Mouse (Mus musculus) myocyte (in vitro differentiated cells): ENCODE measurements around the gene Pafah1b3. TPM values are rescaled to one million over a fixed set of nuclear protein-coding genes. Genes with fewer than 3 reads are reported as not detected.

Experiments
- H3K27me3 ChIP-seq: one replicate; pipeline ENCODE4 v1.6.1; 2011; ENCODE audit not compliant: control insufficient read depth, insufficient read depth, insufficient read length
- H3K36me3 ChIP-seq: one replicate; pipeline ENCODE4 v1.6.1; 2011; ENCODE audit not compliant: control insufficient read depth, insufficient read depth
- H3K4me2 ChIP-seq: one replicate; pipeline ENCODE4 v1.6.1; 2011; ENCODE audit warnings: low read depth, control low read depth
- H3K4me3 ChIP-seq: one replicate; pipeline ENCODE4 v1.5.1; 2011; ENCODE audit warnings: mild to moderate bottlenecking, control low read depth, moderate library complexity
- H3K79me2 ChIP-seq: one replicate; pipeline ENCODE4 v1.6.1; 2011; ENCODE audit not compliant: control insufficient read depth, insufficient read depth
- H3ac ChIP-seq: one replicate; pipeline ENCODE4 v1.6.1; 2011; ENCODE audit not compliant: control insufficient read depth, insufficient read length
- CEBPB ChIP-seq: IDR thresholded peaks from 2 replicates; pipeline ENCODE4 v1.6.1; 2011; ENCODE audit warnings: mild to moderate bottlenecking, moderate library complexity; ENCODE audit not compliant: poor library complexity, insufficient read depth, severe bottlenecking
- E2F4 ChIP-seq: IDR thresholded peaks from one replicate; pipeline ENCODE4 v1.6.1; 2011; ENCODE audit warnings: mild to moderate bottlenecking, control low read depth, moderate library complexity; ENCODE audit not compliant: insufficient read depth
- MAX ChIP-seq: IDR thresholded peaks from one replicate; pipeline ENCODE4 v1.6.1; 2011; ENCODE audit warnings: low read depth, mild to moderate bottlenecking, control low read depth
- MYOD1 ChIP-seq, 3 experiments: IDR thresholded peaks; one replicate each; pipeline ENCODE4 v1.6.1; 2011; ENCODE audit warnings: control low read depth in 2 of 3, low read depth in 2 of 3, mild to moderate bottlenecking in 2 of 3, moderate library complexity in 1 of 3; ENCODE audit not compliant: insufficient read length in 2 of 3, control insufficient read depth in 1 of 3
- MYOG ChIP-seq, 3 experiments: IDR thresholded peaks; one replicate each; pipeline ENCODE4 v1.6.1; 2011; ENCODE audit warnings: control low read depth in 2 of 3, low read depth in 2 of 3, mild to moderate bottlenecking in 2 of 3; ENCODE audit not compliant: insufficient read length in 2 of 3, control insufficient read depth in 1 of 3, insufficient read depth in 1 of 3
- POLR2A ChIP-seq: IDR thresholded peaks from one replicate; pipeline ENCODE4 v1.6.1; 2011; ENCODE audit warnings: low read depth, mild to moderate bottlenecking, control low read depth, moderate library complexity; ENCODE audit not compliant: insufficient read length
- POLR2AphosphoS2 ChIP-seq: IDR thresholded peaks from one replicate; pipeline ENCODE4 v1.6.1; 2011; ENCODE audit warnings: low read depth, control low read depth; ENCODE audit not compliant: insufficient read length
- REST ChIP-seq: IDR thresholded peaks from one replicate; pipeline ENCODE4 v1.6.1; 2011; ENCODE audit warnings: mild to moderate bottlenecking, control low read depth, moderate library complexity; ENCODE audit not compliant: insufficient read depth, insufficient read length
- SRF ChIP-seq: IDR thresholded peaks from one replicate; pipeline ENCODE4 v1.6.1; 2011; ENCODE audit warnings: low read depth; ENCODE audit not compliant: control insufficient read depth, insufficient read length
- TCF12 ChIP-seq: IDR thresholded peaks from one replicate; pipeline ENCODE4 v1.6.1; 2011; ENCODE audit warnings: mild to moderate bottlenecking, control low read depth; ENCODE audit not compliant: poor library complexity, insufficient read depth, severe bottlenecking
- TCF3 ChIP-seq: IDR thresholded peaks from one replicate; pipeline ENCODE4 v1.6.1; 2011; ENCODE audit warnings: low read depth, control low read depth; ENCODE audit not compliant: insufficient read length
- USF1 ChIP-seq: IDR thresholded peaks from one replicate; pipeline ENCODE4 v1.6.1; 2011; ENCODE audit warnings: low read depth, mild to moderate bottlenecking, control low read depth, moderate library complexity
- polyA plus RNA-seq: library from polyadenylated mRNA; unstranded; fragments of >200 nt; fragmentation: generic; extraction: Trizol; gene quantifications from one replicate; pipeline ENCODE4 v1.2.1, GENCODE M21; 2012; ENCODE audit warnings: missing spikeins

Pafah1b3 gene
- polyA plus RNA-seq, 1 experiment, result 54.0 TPM

- peaks cover 16% of the 10 kb centered on the region for H3K36me3 ChIP-seq
Observed at GRCm38 (mm10) chr7:25285511-25286238, 12.1 kb downstream of the Pafah1b3 start.

GRCm38 (mm10) chr7:25284766-25285165 is 13.0 kb downstream of the Pafah1b3 start:
- Histone ChIP-seq H3K4me3 (no peak overlapping the region), H3K4me2 (no peak overlapping the region), H3K36me3 (peaks cover 13% of the 10 kb centered on the region), H3ac (no peak overlapping the region), H3K79me2 (peaks cover 21% of the 10 kb centered on the region), H3K27me3 (no peaks in the 10 kb centered on the region)
- TF ChIP-seq POLR2AphosphoS2 (peak; percentile 20), SRF (no peak), MAX (no peak)

More at GRCm38 (mm10) chr7:25285511-25286238, 12.1 kb downstream of the Pafah1b3 start:
- H3K27me3 ChIP-seq, result no peaks in the 10 kb centered on the region
- no peak overlapping the region for H3K4me3 ChIP-seq
- no peak for TF ChIP-seq POLR2AphosphoS2
- TF ChIP-seq MYOD1 (IDR thresholded peaks at IDR 0.05; ENCODE audit: control insufficient read depth in 1 of 3, insufficient read length in 2 of 3, low read depth in 2 of 3), result no peak
- TF ChIP-seq CEBPB, result no peak
- no peak for TF ChIP-seq REST
- no peak for TF ChIP-seq MYOG (IDR thresholded peaks at IDR 0.05; ENCODE audit: control insufficient read depth in 1 of 3, insufficient read depth in 1 of 3, insufficient read length in 2 of 3, low read depth in 2 of 3)
- TF ChIP-seq SRF, result no peak
- no peak for TF ChIP-seq TCF3
- TF ChIP-seq USF1, result no peak
- no peak for TF ChIP-seq E2F4
- no peak for TF ChIP-seq POLR2A
- no peak overlapping the region for H3ac ChIP-seq
- H3K79me2 ChIP-seq, result peaks cover 18% of the 10 kb centered on the region
- H3K4me2 ChIP-seq, result no peak overlapping the region

GRCm38 (mm10) chr7:25284171-25284570 is 13.6 kb downstream of the Pafah1b3 start:
- Histone ChIP-seq H3K27me3 (no peaks in the 10 kb centered on the region), H3K4me2 (peak overlapping the region; percentile 87), H3K79me2 (peaks cover 21% of the 10 kb centered on the region), H3K36me3 (peaks cover 7% of the 10 kb centered on the region), H3K4me3 (peak overlapping the region; percentile 37), H3ac (no peak overlapping the region)
- TF ChIP-seq POLR2AphosphoS2, result no peak
- no peak for TF ChIP-seq USF1
- no peak for TF ChIP-seq MAX
- no peak for TF ChIP-seq TCF12
- no peak for TF ChIP-seq MYOD1 (IDR thresholded peaks at IDR 0.05; ENCODE audit: control insufficient read depth in 1 of 3, insufficient read length in 2 of 3, low read depth in 2 of 3)
- no peak for TF ChIP-seq POLR2A
- no peak for TF ChIP-seq TCF3
- TF ChIP-seq MYOG (IDR thresholded peaks at IDR 0.05; ENCODE audit: control insufficient read depth in 1 of 3, insufficient read depth in 1 of 3, insufficient read length in 2 of 3, low read depth in 2 of 3), result no peak
- TF ChIP-seq REST, result no peak
- TF ChIP-seq CEBPB, result no peak
- no peak for TF ChIP-seq SRF
- TF ChIP-seq E2F4, result no peak

GRCm38 (mm10) chr7:25283637-25284036 is 14.1 kb downstream of the Pafah1b3 start:
- TF ChIP-seq MAX (no peak), TCF12 (no peak), SRF (no peak), USF1 (no peak), TCF3 (no peak), POLR2A (no peak), MYOG (IDR thresholded peaks at IDR 0.05; ENCODE audit: control insufficient read depth in 1 of 3, insufficient read depth in 1 of 3, insufficient read length in 2 of 3, low read depth in 2 of 3) (no peak), REST (no peak), MYOD1 (IDR thresholded peaks at IDR 0.05; ENCODE audit: control insufficient read depth in 1 of 3, insufficient read length in 2 of 3, low read depth in 2 of 3) (no peak), POLR2AphosphoS2 (no peak), CEBPB (no peak), E2F4 (no peak)
- Histone ChIP-seq H3K79me2 (peaks cover 21% of the 10 kb centered on the region), H3K27me3 (no peaks in the 10 kb centered on the region), H3K4me3 (peak overlapping the region; percentile 37), H3ac (peak overlapping the region; percentile 62), H3K36me3 (peaks cover 7% of the 10 kb centered on the region), H3K4me2 (peak overlapping the region; percentile 87)
